Mouse (Mus musculus) forebrain, embryonic 16.5 days (tissue): ENCODE results near the gene Olfr299. TPM values are rescaled to one million over a fixed set of nuclear protein-coding genes. Genes with fewer than 3 reads are reported as not detected.

Experiments used
- ATAC-seq: fragments of 200-750 bp; cut with Nextera tagmentation; 2 replicates; pipeline ENCODE4 v1.8.0; 2017; ENCODE audit warnings: mild to moderate bottlenecking, moderate library complexity
- H3K27ac ChIP-seq: fragments of 300-500 bp; sonication (generic); 2 replicates; pipeline ENCODE4 v1.5.1; 2014; ENCODE audit warnings: low read length, control low read depth
- H3K27me3 ChIP-seq: fragments of 300-500 bp; sonication (generic); replicated peaks from 2 replicates; pipeline ENCODE4 v1.6.1; 2014; ENCODE audit warnings: low read length; ENCODE audit not compliant: control insufficient read depth, insufficient read depth
- H3K36me3 ChIP-seq: fragments of 300-500 bp; sonication (generic); 2 replicates; pipeline ENCODE4 v1.6.1; 2014; ENCODE audit not compliant: control insufficient read depth, insufficient read depth
- H3K4me1 ChIP-seq: fragments of 300-500 bp; sonication (generic); replicated peaks from 2 replicates; pipeline ENCODE4 v1.6.1; 2014; ENCODE audit warnings: low read length; ENCODE audit not compliant: control insufficient read depth, insufficient read depth
- H3K4me2 ChIP-seq: fragments of 300-500 bp; sonication (generic); 2 replicates; pipeline ENCODE4 v1.6.1; 2014; ENCODE audit warnings: mild to moderate bottlenecking, low read length, control low read depth
- H3K4me3 ChIP-seq: fragments of 300-500 bp; sonication (generic); replicated peaks from 2 replicates; pipeline ENCODE4 v1.5.1; 2014; ENCODE audit warnings: mild to moderate bottlenecking, low read length, control low read depth
- H3K9ac ChIP-seq: fragments of 300-500 bp; sonication (generic); replicated peaks from 2 replicates; pipeline ENCODE4 v1.6.1; 2014; ENCODE audit warnings: low read depth, low read length, control low read depth
- H3K9me3 ChIP-seq: fragments of 300-500 bp; sonication (generic); 2 replicates; pipeline ENCODE4 v1.6.1; 2016; ENCODE audit warnings: low read length; ENCODE audit not compliant: control insufficient read depth
- WGBS: fragments of 180-500 bp; shearing (Covaris S2); extraction: QIAGEN DNeasy Blood & Tissue Kit; methylation state at CpG from one replicate; pipeline ENCODE4 v1.1.7; 2014; 5-methylcytosine and 5-hydroxymethylcytosine counted together
- polyA plus RNA-seq: library from polyadenylated mRNA; unstranded; fragments of >200 nt; fragmentation: Nextera tagmentation; extraction: Ambion mirVana; gene quantifications from 2 replicates; pipeline ENCODE4 v1.2.1, GENCODE M21; 2015

Gene Olfr299
- polyA plus RNA-seq: not detected in 2 replicates

DNA sequence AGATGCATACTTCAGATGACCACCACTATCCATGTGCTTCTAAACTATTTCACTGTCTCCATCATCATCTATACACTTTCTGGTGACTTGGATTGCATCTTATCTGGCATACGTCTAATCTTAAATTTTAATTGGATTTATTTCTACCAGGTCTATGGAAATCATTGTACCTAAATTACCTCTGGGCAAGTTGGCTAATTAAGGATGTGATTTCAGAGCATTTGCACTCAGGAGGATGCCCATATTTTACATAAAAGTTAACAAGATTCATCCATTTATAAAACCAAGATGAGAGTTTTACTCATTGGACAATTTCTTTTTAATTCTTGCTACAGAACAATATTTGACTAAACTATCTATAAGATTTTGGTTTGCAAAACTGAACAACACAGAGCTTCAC, at the start of gene Olfr299:
Gene Olfr299, plus strand, starts transcription at position 301 of the 400 bp plus-strand sequence.
- no peak for ATAC-seq
- Histone ChIP-seq H3K4me3 (no peak within 1 kb of the TSS), H3K4me1 (no peaks in the 10 kb centered on the region), H3K27ac (no peak within 1 kb of the TSS), H3K9me3 (no peaks in the 10 kb centered on the region), H3K36me3 (no peaks in the 10 kb centered on the region), H3K9ac (no peak within 1 kb of the TSS), H3K27me3 (no peaks in the 10 kb centered on the region), H3K4me2 (no peak within 1 kb of the TSS)
- 65% methylated on average over 1 of the region's 1 CpGs for WGBS

DNA sequence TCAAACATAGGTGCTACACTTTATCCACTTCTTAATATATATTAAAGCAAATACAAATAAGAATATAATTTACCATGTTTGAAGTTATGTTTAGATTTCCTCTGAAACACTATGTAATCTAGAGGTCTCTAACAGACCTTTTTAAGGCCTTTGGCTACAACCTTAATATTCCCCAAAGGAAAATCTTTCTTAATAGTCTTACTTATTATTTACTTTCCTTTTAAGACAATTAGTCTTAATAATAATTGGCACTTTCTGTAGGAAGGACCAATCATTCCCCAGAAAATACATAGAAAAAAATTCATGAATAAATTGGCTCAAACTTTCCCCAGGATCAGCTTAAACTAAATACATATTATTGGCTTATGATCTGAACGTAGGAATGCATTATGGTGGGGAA, 32.7 kb downstream of the Olfr299 start, which contains the start of gene Olfr298:
Gene Olfr298, minus strand, starts transcription at position 101 of the 400 bp plus-strand sequence.
- no peak within 1 kb of the TSS for H3K4me2 ChIP-seq
- ATAC-seq: no peak
- H3K27me3 ChIP-seq: no peaks in the 10 kb centered on the region
- no peak within 1 kb of the TSS for H3K9ac ChIP-seq
- H3K4me1 ChIP-seq: no peaks in the 10 kb centered on the region
- no peak within 1 kb of the TSS for H3K4me3 ChIP-seq
- H3K9me3 ChIP-seq: no peaks in the 10 kb centered on the region
- no peaks in the 10 kb centered on the region for H3K36me3 ChIP-seq
- no peak within 1 kb of the TSS for H3K27ac ChIP-seq
- 85% methylated on average over 1 of the region's 1 CpGs for WGBS

Other genes starting within 250 kb of the Olfr299 start
- gene Vmn2r76, start 213.6 kb upstream of the Olfr299 start, polyA plus RNA-seq: not detected in 2 replicates
- not detected in 2 replicates for gene Olfr310, start 182.7 kb upstream of the Olfr299 start, polyA plus RNA-seq
- gene Olfr309, start 146.2 kb upstream of the Olfr299 start, polyA plus RNA-seq: not detected in 2 replicates
- gene Olfr308, start 134.3 kb upstream of the Olfr299 start, polyA plus RNA-seq: not detected in 2 replicates
- not detected in 2 replicates for gene Olfr307, start 122.3 kb upstream of the Olfr299 start, polyA plus RNA-seq
- gene Olfr305, start 93.0 kb upstream of the Olfr299 start, polyA plus RNA-seq: not detected in 2 replicates
- gene Olfr304, start 73.3 kb upstream of the Olfr299 start, polyA plus RNA-seq: not detected in 2 replicates
- not detected in 2 replicates for gene Olfr303, start 62.1 kb upstream of the Olfr299 start, polyA plus RNA-seq
- not detected in 2 replicates for gene Olfr301, start 56.1 kb upstream of the Olfr299 start, polyA plus RNA-seq
- gene Olfr298, start 32.6 kb downstream of the Olfr299 start, polyA plus RNA-seq: not detected in 2 replicates
- gene Olfr297, start 60.0 kb downstream of the Olfr299 start, polyA plus RNA-seq: not detected in 2 replicates
- gene Olfr295, start 123.9 kb downstream of the Olfr299 start, polyA plus RNA-seq: not detected in 2 replicates
- not detected in 2 replicates for gene Olfr294, start 156.7 kb downstream of the Olfr299 start, polyA plus RNA-seq
- not detected in 2 replicates for gene Olfr293, start 189.1 kb downstream of the Olfr299 start, polyA plus RNA-seq
- not detected in 2 replicates for gene Olfr292, start 228.4 kb downstream of the Olfr299 start, polyA plus RNA-seq